8 mouse cellular contexts compared by ENCODE assay signal in genomic region chr4:116168617-116169352, GRCm38 (mm10). TPM values are rescaled to one million over a fixed set of nuclear protein-coding genes. Genes with fewer than 3 reads are reported as not detected.
DNase-seq lines count a peak whose midpoint lies in the region; ATAC-seq and TF ChIP-seq lines count a peak whose summit lies in the region.
"Had no signal": no experiment of that assay in that cellular context is flagged by ENCODE, and none has a peak within 500 bp of the region (broad histone marks: within the 10 kb centered on the region; RNA-seq: fewer than 3 reads in every experiment).

No protein-coding gene starts in this region.

- no peaks in the 10 kb centered on the region for H3K36me3 ChIP-seq in ES-Bruce4 (ENCODE audit: control insufficient read depth, insufficient read depth, low read length, poor library complexity, severe bottlenecking)
- H3K36me3 ChIP-seq in embryonic facial prominence, embryonic 11.5 days (replicated peaks; ENCODE audit: control insufficient read depth, insufficient read depth, low read depth, low read length), result no peaks in the 10 kb centered on the region

- WGBS in embryonic facial prominence, embryonic 11.5 days, result 83% methylated on average over 7 of the region's 8 CpGs

- TF ChIP-seq POLR2A in ES-Bruce4 (IDR thresholded peaks at IDR 0.05; ENCODE audit: insufficient read depth, low read length), result no peak

- TF ChIP-seq CTCF in ES-Bruce4 (IDR thresholded peaks at IDR 0.05; ENCODE audit: low read depth, low read length), result peak; percentile 40
- peak; percentile 78 for TF ChIP-seq CTCF in layer of hippocampus, adult 2 months (conservative IDR thresholded peaks at IDR 0.05)

- H3K4me3 ChIP-seq in ES-Bruce4 (ENCODE audit: low read depth, low read length), result no peak overlapping the region
- no peak overlapping the region for H3K4me3 ChIP-seq in embryonic facial prominence, embryonic 11.5 days (ENCODE audit: low read depth, low read length)
- H3K4me3 ChIP-seq in layer of hippocampus, adult 2 months, result no peak overlapping the region

- no peaks in the 10 kb centered on the region for H3K9me3 ChIP-seq in ES-Bruce4 (replicated peaks; ENCODE audit: control insufficient read depth, insufficient read depth, low read length, poor library complexity, severe bottlenecking)
- H3K9me3 ChIP-seq in embryonic facial prominence, embryonic 11.5 days (replicated peaks; ENCODE audit: control insufficient read depth, low read length), result no peaks in the 10 kb centered on the region

- peak; percentile 72 to 81 for DNase-seq in adrenal gland, adult 18-20 months (ENCODE audit: low spot score in 2 of 2)
- peak; percentile 81 for DNase-seq in embryonic facial prominence, embryonic 11.5 days (ENCODE audit: low spot score)
- DNase-seq in heart, postnatal 14 days, result peak; percentile 78 to 89
- DNase-seq in layer of hippocampus, adult 2 months (ENCODE audit: low spot score in 2 of 2), result peak in 1 of 2 experiments; percentile 76
- DNase-seq in lung, postnatal 25 days (ENCODE audit: low spot score), result peak; percentile 77
- peak; percentile 82 to 85 for DNase-seq in right cerebral cortex, adult 2 months (ENCODE audit: low spot score in 2 of 2)

- TF ChIP-seq EP300 in ES-Bruce4 (IDR thresholded peaks at IDR 0.05; ENCODE audit: insufficient read depth, low read depth, low read length), result no peak

- intact Hi-C loops in heart, postnatal 14 days (cut with DNase I), result loop anchor here (10.0 kb wide), 1 partner anchor 276 kb away; no protein-coding TSS in a partner anchor

- H3K27me3 ChIP-seq in ES-Bruce4 (ENCODE audit: control insufficient read depth, insufficient read depth, low read length, poor library complexity, severe bottlenecking), result no peaks in the 10 kb centered on the region
- no peaks in the 10 kb centered on the region for H3K27me3 ChIP-seq in embryonic facial prominence, embryonic 11.5 days (ENCODE audit: control insufficient read depth, insufficient read depth, low read length)

- no peak overlapping the region for H3K4me2 ChIP-seq in embryonic facial prominence, embryonic 11.5 days (ENCODE audit: low read depth, low read length)

- ATAC-seq in embryonic facial prominence, embryonic 11.5 days (replicated peaks; ENCODE audit: insufficient number of reproducible peaks, low FRiP score, low TSS enrichment, low read depth), result no peak; the same call in 1 of the 2 replicates

- H3K4me1 ChIP-seq in ES-Bruce4 (ENCODE audit: control insufficient read depth, insufficient read depth, low read length), result peaks cover 5% of the 10 kb centered on the region
- no peaks in the 10 kb centered on the region for H3K4me1 ChIP-seq in embryonic facial prominence, embryonic 11.5 days (ENCODE audit: control insufficient read depth, insufficient read depth, low read length)

- H3K9ac ChIP-seq in ES-Bruce4 (ENCODE audit: low read depth, poor library complexity, severe bottlenecking), result no peak overlapping the region
- no peak overlapping the region for H3K9ac ChIP-seq in embryonic facial prominence, embryonic 11.5 days (replicated peaks; ENCODE audit: low read length)

- no peak overlapping the region for H3K27ac ChIP-seq in ES-Bruce4 (ENCODE audit: insufficient read depth, low read length)
- H3K27ac ChIP-seq in embryonic facial prominence, embryonic 11.5 days (replicated peaks; ENCODE audit: low read depth, low read length), result no peak overlapping the region
- H3K27ac ChIP-seq in layer of hippocampus, adult 2 months, result no peak overlapping the region

RNA-seq across cellular contexts. Expression of gene Tspan1, which starts 1.4 kb away (rescaled TPM):
- polyA plus RNA-seq in ES-Bruce4 (2011; ENCODE audit: insufficient read depth, insufficient read length, low read depth, missing spikeins), result 1.1 TPM in 1 of 2 replicates, not detected in the other
- total RNA-seq in adrenal gland, adult 18-20 months (2021), result not detected
- 0.24 TPM in 1 of 2 replicates, not detected in the other for polyA plus RNA-seq in embryonic facial prominence, embryonic 11.5 days (2014; fragmentation: Nextera tagmentation; extraction: Ambion mirVana)
- total RNA-seq in heart, postnatal 14 days (2021), result under 1 TPM in 1 of 2 experiments, not detected in 1; 0.36 TPM
- total RNA-seq in layer of hippocampus, adult 2 months (2021), result under 1 TPM in 1 of 2 experiments, not detected in 1; 0.33 TPM
- total RNA-seq: hematopoietic stem cell, adult 5-6 weeks had no signal

RNA-seq across cellular contexts. Expression of gene 1700042G07Rik, which starts 4.4 kb away (rescaled TPM):
- not detected in 2 replicates for polyA plus RNA-seq in ES-Bruce4 (2011; ENCODE audit: insufficient read depth, insufficient read length, low read depth, missing spikeins)
- not detected for total RNA-seq in adrenal gland, adult 18-20 months (2021)
- not detected in 2 replicates for polyA plus RNA-seq in embryonic facial prominence, embryonic 11.5 days (2014; fragmentation: Nextera tagmentation; extraction: Ambion mirVana)
- total RNA-seq in heart, postnatal 14 days (2021), result not detected
- not detected for total RNA-seq in layer of hippocampus, adult 2 months (2021)
- total RNA-seq: hematopoietic stem cell, adult 5-6 weeks had no signal

RNA-seq across cellular contexts. Expression of gene Gm49337, which starts 4.4 kb away (rescaled TPM):
- polyA plus RNA-seq in ES-Bruce4 (2011; ENCODE audit: insufficient read depth, insufficient read length, low read depth, missing spikeins), result 0.90 TPM in 1 of 2 replicates, not detected in the other
- not detected for total RNA-seq in adrenal gland, adult 18-20 months (2021)
- not detected in 2 replicates for polyA plus RNA-seq in embryonic facial prominence, embryonic 11.5 days (2014; fragmentation: Nextera tagmentation; extraction: Ambion mirVana)
- 1 to 10 TPM; 1.1 to 3.7 TPM for total RNA-seq in heart, postnatal 14 days (2021)
- 1 to 10 TPM in 1 of 2 experiments, not detected in 1; 3.2 TPM for total RNA-seq in layer of hippocampus, adult 2 months (2021)
- total RNA-seq: hematopoietic stem cell, adult 5-6 weeks had no signal

RNA-seq across cellular contexts. Expression of gene Lurap1, which starts 17.6 kb away (rescaled TPM):
- 1.2 and 1.5 TPM in 2 replicates for polyA plus RNA-seq in ES-Bruce4 (2011; ENCODE audit: insufficient read depth, insufficient read length, low read depth, missing spikeins)
- 10 to 100 TPM in 1 of 2 experiments, 1 to 10 TPM in 1; 9.8 to 12.3 TPM for total RNA-seq in adrenal gland, adult 18-20 months (2021)
- 1.6 and 2.1 TPM in 2 replicates for polyA plus RNA-seq in embryonic facial prominence, embryonic 11.5 days (2014; fragmentation: Nextera tagmentation; extraction: Ambion mirVana)
- 1 to 10 TPM; 3.7 to 5.5 TPM for total RNA-seq in heart, postnatal 14 days (2021)
- 10 to 100 TPM; 23.4 to 25.8 TPM for total RNA-seq in layer of hippocampus, adult 2 months (2021)

RNA-seq across cellular contexts. Expression of gene Pomgnt1, which starts 45.1 kb away (rescaled TPM):
- 33.6 and 39.1 TPM in 2 replicates for polyA plus RNA-seq in ES-Bruce4 (2011; ENCODE audit: insufficient read depth, insufficient read length, low read depth, missing spikeins)
- 10 to 100 TPM; 57.0 to 65.1 TPM for total RNA-seq in adrenal gland, adult 18-20 months (2021)
- 52.7 and 56.8 TPM in 2 replicates for polyA plus RNA-seq in embryonic facial prominence, embryonic 11.5 days (2014; fragmentation: Nextera tagmentation; extraction: Ambion mirVana)
- total RNA-seq in heart, postnatal 14 days (2021), result 10 to 100 TPM; 69.3 to 74.1 TPM
- total RNA-seq in layer of hippocampus, adult 2 months (2021), result 10 to 100 TPM; 69.2 to 77.9 TPM
